Mouse (Mus musculus) activated CD4-positive, CD25-positive, alpha-beta regulatory T cell, adult 4 months (primary cell): ENCODE results near the gene Klk5. TPM values are rescaled to one million over a fixed set of nuclear protein-coding genes. Genes with fewer than 3 reads are reported as not detected.
A peak's percentile ranks its signal among the peaks of the same experiment; 100 is the strongest.

ENCODE experiments used
- ATAC-seq: one replicate; pipeline ENCODE4 v1.8.0; 2017
- polyA plus RNA-seq, 2 experiments: library from polyadenylated mRNA; unstranded; fragments of 100-300 nt; shearing (Covaris generic); gene quantifications; one replicate each; pipeline ENCODE4 v1.2.1; 2017

The Klk5 gene
- not detected for polyA plus RNA-seq

GRCm38 (mm10) chr7:43841701-43842100 lies at the start of gene Klk5:
TSS of gene Klk5 (plus strand) at chr7:43841971.
- no peak for ATAC-seq

- no peak for ATAC-seq
Measured at GRCm38 (mm10) chr7:43796355-43796754, 45.4 kb upstream of the Klk5 start.

DNA sequence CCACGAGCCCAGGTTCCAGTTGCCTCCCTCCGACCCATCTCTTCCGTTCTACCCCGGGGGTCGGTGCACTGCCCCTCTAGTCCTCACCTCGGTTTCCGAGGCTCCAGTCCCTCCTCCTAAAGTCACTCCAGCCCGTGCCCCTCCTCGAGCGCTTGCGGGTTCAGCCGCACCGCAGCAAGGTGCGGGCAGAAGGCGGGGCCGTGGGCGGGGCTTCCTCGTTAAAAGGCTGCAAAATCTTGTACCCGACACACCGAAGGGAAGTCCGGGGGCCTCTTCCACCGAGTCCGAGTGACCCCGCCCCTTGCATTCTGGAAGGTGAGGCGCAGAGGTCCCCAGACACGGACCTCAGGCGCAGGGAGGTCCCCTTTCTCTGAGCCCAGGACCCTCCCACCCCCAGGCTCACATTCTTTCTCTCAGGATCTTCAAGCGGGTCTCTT lies 44.4 kb upstream of the Klk5 start, which contains the start of gene Klk8:
TSS of gene Klk8 (plus strand) at position 245 of the 437 bp plus-strand sequence.
- peak; percentile 62 for ATAC-seq

DNA sequence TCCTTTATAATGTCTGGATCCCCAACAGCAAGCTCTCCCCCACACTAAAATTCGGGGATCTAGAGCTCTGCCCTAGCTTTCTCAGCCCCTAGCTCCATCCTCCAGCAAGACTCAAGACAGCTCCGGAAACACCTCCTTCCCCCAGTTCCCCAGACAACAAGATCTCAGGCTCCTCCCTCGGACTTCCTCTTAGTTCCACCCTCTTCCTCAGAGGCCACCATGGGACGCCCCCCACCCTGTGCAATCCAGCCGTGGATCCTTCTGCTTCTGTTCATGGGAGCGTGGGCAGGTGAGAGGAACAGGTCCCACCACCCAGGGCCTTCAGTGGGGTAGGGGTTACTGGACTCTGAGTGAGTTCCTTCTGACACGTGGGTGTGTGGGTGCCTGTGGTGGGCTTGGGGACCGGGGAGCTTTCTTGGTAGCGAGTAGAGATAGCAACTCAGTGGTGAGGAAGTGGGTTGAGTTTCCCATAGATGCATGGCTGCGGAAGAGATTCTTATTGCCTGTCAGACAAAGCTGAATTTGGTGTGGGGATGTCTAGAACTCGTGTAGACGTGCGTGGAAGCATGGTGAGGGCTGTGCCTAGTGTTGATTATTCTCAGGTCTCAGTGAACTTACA lies 43.8 kb upstream of the Klk5 start:
- ATAC-seq = peak; percentile 73

- ATAC-seq = no peak
Measured at GRCm38 (mm10) chr7:43799876-43800275, 41.9 kb upstream of the Klk5 start.

GRCm38 (mm10) chr7:43810994-43811393 lies 30.8 kb upstream of the Klk5 start, which contains the start of gene Klk7:
TSS of gene Klk7 (plus strand) at chr7:43811294.
- no peak for ATAC-seq

GRCm38 (mm10) chr7:43815211-43815610 lies 26.6 kb upstream of the Klk5 start:
- no peak for ATAC-seq

- ATAC-seq = no peak
Measured at GRCm38 (mm10) chr7:43816746-43817145, 25.0 kb upstream of the Klk5 start.

GRCm38 (mm10) chr7:43821581-43821980 lies 20.2 kb upstream of the Klk5 start:
- ATAC-seq = no peak

- ATAC-seq = no peak
Measured at GRCm38 (mm10) chr7:43824199-43824598, 17.6 kb upstream of the Klk5 start, which contains the start of gene Klk6. TSS of gene Klk6 (plus strand) at chr7:43824499.

DNA sequence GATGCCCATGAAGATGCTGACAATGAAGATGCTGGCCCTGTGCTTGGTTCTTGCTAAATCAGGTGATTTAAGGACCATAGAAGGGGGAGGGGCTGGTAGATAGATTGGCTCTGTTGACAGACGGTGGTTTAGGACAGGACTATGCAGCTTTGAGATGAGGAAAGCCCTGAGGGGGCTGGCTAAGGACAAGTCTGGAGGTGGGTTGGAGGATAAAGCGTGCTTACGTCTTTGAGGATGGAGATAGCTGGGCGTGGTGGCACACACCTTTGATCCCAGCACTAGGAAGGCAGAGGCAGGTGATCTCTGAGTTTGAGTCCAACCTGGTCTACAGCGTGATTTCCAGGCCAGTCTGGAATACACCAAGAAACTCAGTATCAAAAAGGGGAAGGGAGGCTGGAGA lies 15.7 kb upstream of the Klk5 start:
- ATAC-seq = no peak

- no peak for ATAC-seq
Measured at GRCm38 (mm10) chr7:43827706-43828105, 14.1 kb upstream of the Klk5 start.

GRCm38 (mm10) chr7:43829006-43829405 lies 12.8 kb upstream of the Klk5 start:
- no peak for ATAC-seq

- ATAC-seq = no peak
Measured at GRCm38 (mm10) chr7:43843801-43844200, 2.0 kb downstream of the Klk5 start.

DNA sequence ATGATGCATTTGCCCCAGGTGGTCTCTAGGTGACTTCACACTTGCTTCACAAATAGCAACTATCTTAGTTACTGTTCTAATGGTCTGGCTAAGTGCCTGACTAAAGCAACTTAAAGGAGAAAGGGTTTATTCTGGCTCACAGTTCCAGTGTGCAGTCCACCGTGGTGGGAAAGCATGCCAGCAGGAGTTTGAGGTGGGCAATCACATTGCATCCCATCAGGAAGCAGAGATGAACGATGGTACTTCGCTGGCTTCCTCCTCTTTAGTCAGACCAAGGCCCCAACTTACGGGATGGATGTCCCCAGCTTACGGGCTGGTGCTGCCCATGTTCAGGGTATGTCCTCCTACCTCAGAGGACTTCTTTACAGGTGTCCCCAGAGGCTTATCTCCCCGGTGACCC lies 9.8 kb downstream of the Klk5 start:
- ATAC-seq = no peak

DNA sequence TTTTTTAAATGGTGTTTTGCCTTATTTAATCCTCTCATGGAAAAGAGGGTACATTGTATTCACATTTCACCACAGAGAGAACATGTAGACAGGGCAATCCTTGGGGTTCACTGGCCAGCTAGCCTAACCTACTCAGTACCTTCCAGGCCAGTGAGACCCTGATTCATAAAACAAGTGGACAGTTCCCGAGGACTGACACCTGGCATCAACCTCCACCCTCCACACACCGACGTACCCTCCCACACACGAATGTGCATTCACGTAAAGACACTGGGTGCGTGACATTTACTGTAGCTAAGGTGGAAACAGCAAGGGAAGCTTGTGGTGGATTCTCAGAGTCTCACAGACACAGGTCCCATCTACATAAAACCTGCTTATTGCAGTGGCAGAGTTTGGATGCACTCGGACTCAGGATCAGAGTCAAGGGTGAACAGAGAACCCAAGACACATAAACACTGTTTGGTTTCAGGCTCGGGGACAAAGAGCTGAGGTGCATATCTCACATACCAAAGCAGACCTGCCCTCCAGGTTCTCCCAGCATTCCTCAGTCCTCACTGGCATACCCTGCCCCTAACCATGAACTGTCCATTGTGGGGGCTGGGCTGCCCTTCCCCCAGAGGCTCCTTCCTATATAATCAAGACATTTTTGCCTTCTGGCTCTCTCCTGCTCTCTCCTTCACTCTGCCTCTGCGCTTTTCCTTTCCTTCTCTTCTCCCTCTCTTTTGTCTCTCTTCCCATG lies 13.0 kb downstream of the Klk5 start:
- ATAC-seq = no peak

GRCm38 (mm10) chr7:43855709-43856108 lies 13.9 kb downstream of the Klk5 start:
- ATAC-seq = no peak

DNA sequence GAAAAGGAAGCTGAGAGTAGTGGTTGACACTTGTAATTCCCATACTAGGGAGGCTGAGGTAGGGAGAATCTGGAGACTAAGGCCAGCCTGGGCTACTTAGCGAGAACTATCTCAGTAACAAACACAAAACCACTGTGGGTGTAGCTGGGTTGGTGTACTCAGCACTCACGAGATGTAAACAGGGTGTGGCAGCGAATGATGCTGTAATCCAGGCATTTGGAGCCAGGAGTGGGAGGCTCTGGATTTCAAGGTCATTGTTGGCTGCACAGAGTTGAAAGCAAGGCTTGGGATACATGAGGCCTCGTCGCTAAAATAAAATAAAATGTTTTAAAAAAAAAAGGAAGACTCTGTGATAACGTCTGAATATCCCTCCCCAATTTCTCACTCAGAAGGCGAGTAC lies 14.5 kb downstream of the Klk5 start:
- no peak for ATAC-seq

DNA sequence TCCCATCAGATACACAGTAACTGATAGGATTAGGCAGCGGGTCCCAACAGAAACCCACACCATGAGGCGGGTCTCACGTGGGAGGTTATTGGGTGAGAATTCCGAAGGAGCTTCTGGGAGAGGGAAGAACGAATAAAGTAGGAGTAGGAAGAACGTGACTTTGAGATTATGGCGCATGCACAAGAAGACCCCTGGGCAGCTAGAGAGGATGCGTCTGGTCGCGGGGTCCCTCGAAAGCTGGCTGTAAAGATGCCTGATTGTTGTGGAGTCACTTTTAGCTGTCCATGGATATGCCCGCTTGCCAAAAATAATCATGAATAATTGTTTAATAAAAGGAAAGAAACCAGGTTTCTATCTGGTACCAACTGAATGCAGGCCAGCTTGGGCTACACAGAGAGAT lies 15.7 kb downstream of the Klk5 start:
- no peak for ATAC-seq

GRCm38 (mm10) chr7:43860411-43860810 lies 18.6 kb downstream of the Klk5 start:
- ATAC-seq = no peak

GRCm38 (mm10) chr7:43873237-43873636 lies 31.5 kb downstream of the Klk5 start:
- ATAC-seq = no peak

DNA sequence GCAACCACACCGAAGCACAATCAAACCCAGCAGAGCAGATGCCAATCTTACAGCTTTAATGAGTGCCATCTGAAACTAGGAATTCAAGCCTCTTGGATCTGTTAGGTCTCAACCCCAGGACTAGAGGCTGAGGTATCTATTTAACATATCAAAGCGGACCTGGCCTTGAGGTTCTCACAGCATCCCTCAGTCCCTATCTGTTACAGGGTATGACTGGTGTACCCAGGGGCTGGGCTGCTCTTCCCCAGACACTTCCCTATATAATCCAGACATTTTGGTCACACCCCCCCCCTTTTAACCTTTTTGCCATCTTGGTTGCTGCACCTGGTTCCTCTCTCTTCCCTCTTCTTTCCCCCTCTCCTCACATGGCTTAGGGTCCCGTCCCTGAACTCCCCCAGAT lies 31.9 kb downstream of the Klk5 start:
- ATAC-seq = no peak

GRCm38 (mm10) chr7:43874868-43875375 lies 33.2 kb downstream of the Klk5 start:
- no peak for ATAC-seq

DNA sequence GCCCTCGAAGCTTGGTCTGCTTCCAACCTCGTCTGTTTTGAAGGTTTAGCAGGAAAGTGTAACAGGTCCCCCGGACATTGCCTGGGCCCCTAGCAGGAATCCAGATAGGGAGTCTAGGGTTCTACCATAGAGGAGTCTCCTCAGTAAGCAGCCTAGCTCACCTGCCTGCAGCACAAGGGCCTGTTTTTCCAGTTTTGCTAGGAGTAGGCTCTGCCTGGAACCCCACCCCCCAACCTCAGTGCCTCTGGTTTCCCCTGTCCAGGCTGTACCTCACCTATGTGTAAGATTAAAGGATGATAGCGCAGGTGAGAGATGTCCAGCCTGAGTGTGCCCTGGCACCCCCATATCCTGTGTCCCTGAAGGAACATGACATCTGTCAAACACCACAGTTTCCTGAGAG lies 34.7 kb downstream of the Klk5 start:
- no peak for ATAC-seq
